21 mouse cellular contexts compared by ENCODE assay signal in the genomic region with DNA sequence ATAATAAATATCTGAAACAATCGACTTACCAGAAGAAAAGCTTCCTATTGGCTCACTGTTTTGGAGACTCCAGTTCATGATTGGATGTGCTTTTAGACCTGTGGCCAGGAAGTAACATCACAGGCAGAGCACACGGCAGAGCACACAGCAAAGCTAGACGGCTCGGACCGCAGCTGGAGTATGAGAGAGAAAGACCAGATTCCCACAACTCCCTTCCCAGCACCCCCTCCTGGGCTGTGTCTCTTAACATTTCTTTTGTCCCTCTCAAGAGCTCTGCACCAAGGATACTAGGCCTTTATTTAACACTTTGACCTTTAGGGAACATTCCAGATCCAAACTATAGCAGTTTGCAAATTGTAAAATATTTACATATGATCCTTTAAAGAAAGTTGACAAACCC. TPM values are rescaled to one million over a fixed set of nuclear protein-coding genes. Genes with fewer than 3 reads are reported as not detected.
"Had no signal": no experiment of that assay in that cellular context is flagged by ENCODE, and none has a peak within 500 bp of the region (broad histone marks: within the 10 kb centered on the region; RNA-seq: fewer than 3 reads in every experiment).

No protein-coding gene starts in this region.

- H3K9ac ChIP-seq: lung, embryonic 14.5 days; midbrain, embryonic 12.5 days; neural tube, embryonic 13.5 days; neural tube, embryonic 15.5 days; stomach, embryonic 15.5 days had no signal

- H3K36me3 ChIP-seq: midbrain, embryonic 10.5 days; midbrain, embryonic 12.5 days; neural tube, embryonic 13.5 days; neural tube, embryonic 15.5 days; stomach, embryonic 15.5 days had no signal

- H3K4me3 ChIP-seq: midbrain, embryonic 10.5 days; midbrain, embryonic 12.5 days; myocyte; neural tube, embryonic 13.5 days; neural tube, embryonic 15.5 days; stomach, embryonic 15.5 days had no signal

- H3K4me2 ChIP-seq: lung, embryonic 14.5 days; midbrain, embryonic 12.5 days; neural tube, embryonic 13.5 days; neural tube, embryonic 15.5 days; stomach, embryonic 15.5 days had no signal

- ATAC-seq: midbrain, embryonic 16.5 days had no signal

- DNase-seq: lung, adult 18-20 months; lung, embryonic 14.5 days; lung, postnatal 10 days; lung, postnatal 4 days; midbrain, embryonic 14.5 days; retina, postnatal 1 day; right cerebral cortex, adult 18-20 months; right cerebral cortex, postnatal 14 days; thymus, postnatal 14 days; thymus, postnatal 36 days had no signal

- H3K27ac ChIP-seq: midbrain, embryonic 10.5 days; midbrain, embryonic 12.5 days; neural tube, embryonic 13.5 days; neural tube, embryonic 15.5 days; stomach, embryonic 15.5 days; stomach, postnatal 0 days had no signal

- H3K4me1 ChIP-seq: midbrain, embryonic 10.5 days; stomach, embryonic 15.5 days had no signal

- H3K9me3 ChIP-seq: midbrain, embryonic 10.5 days; midbrain, embryonic 12.5 days; neural tube, embryonic 15.5 days; stomach, embryonic 15.5 days had no signal

- H3K27me3 ChIP-seq: midbrain, embryonic 12.5 days; neural tube, embryonic 13.5 days; neural tube, embryonic 15.5 days; stomach, embryonic 15.5 days had no signal

RNA-seq across cellular contexts. Expression of a gene that starts 19.2 kb away (rescaled TPM):
- polyA plus RNA-seq: lung, embryonic 14.5 days; lung, embryonic 16.5 days; midbrain, embryonic 10.5 days; midbrain, embryonic 12.5 days; midbrain, embryonic 14.5 days; midbrain, embryonic 16.5 days; myocyte; neural tube, embryonic 13.5 days; neural tube, embryonic 15.5 days; spleen, adult 2 months; stomach, postnatal 0 days; thymus, postnatal 0 days had no signal
